Mouse (Mus musculus) bone marrow macrophage, adult 2 months (primary cell): ENCODE measurements around the gene Pcnx2.

Experiments used
- CTCF ChIP-seq: IDR thresholded peaks from 2 replicates; pipeline ENCODE4 v1.5.1; 2012; ENCODE audit warnings: low read depth, mild to moderate bottlenecking, low read length, moderate library complexity
- POLR2A ChIP-seq: IDR thresholded peaks from 2 replicates; pipeline ENCODE4 v1.6.1; 2012; ENCODE audit warnings: mild to moderate bottlenecking, low read depth, low read length, borderline replicate concordance

DNA sequence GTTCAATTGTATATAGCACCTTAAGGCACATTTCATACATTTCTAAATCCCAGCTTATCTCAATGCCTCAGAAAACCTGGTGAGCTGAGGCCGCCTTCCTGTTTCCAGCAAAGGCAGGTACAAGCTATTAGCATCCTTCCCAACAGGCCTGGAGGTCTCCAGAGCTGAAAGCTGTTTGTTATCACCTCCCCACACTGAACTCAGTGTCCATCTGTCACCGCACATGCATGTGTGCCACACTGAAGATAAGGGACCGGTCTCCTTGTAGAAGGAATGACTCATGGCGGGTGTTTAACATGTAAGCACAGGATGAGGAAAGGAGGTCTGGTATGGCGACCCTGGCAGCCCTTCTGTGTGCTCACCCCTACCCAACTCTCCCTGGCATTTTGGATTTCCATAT lies 186.6 kb downstream of the Pcnx2 start:
- no peak for TF ChIP-seq POLR2A
- no peak for TF ChIP-seq CTCF
